Mouse (Mus musculus): ENCODE data around the gene Bzw1. TPM values are rescaled to one million over a fixed set of nuclear protein-coding genes. Genes with fewer than 3 reads are reported as not detected.
A peak's percentile ranks its signal among the peaks of the same experiment; 100 is the strongest.

The Bzw1 gene
- polyA plus RNA-seq, 1 experiment: 151 TPM

- no peak for DNase-seq (ENCODE audit: low read depth)
- TF ChIP-seq CTCF (IDR thresholded peaks at IDR 0.05; ENCODE audit: borderline replicate concordance, extremely low read depth, insufficient read depth, insufficient read length) (no peak), POLR2A (IDR thresholded peaks at IDR 0.05; ENCODE audit: borderline replicate concordance, extremely low read depth, insufficient read depth, insufficient read length, poor library complexity, severe bottlenecking) (no peak)
Measured at GRCm38 (mm10) chr1:58401396-58401795, 8.7 kb downstream of the Bzw1 start.

GRCm38 (mm10) chr1:58403745-58404144, 11.0 kb downstream of the Bzw1 start:
- DNase-seq (ENCODE audit: low read depth): no peak
- TF ChIP-seq POLR2A (IDR thresholded peaks at IDR 0.05; ENCODE audit: borderline replicate concordance, extremely low read depth, insufficient read depth, insufficient read length, poor library complexity, severe bottlenecking) (no peak), CTCF (IDR thresholded peaks at IDR 0.05; ENCODE audit: borderline replicate concordance, extremely low read depth, insufficient read depth, insufficient read length) (no peak)

GRCm38 (mm10) chr1:58407321-58407720, 14.6 kb downstream of the Bzw1 start:
- no peak for DNase-seq (ENCODE audit: low read depth)
- TF ChIP-seq CTCF (IDR thresholded peaks at IDR 0.05; ENCODE audit: borderline replicate concordance, extremely low read depth, insufficient read depth, insufficient read length) (no peak), POLR2A (IDR thresholded peaks at IDR 0.05; ENCODE audit: borderline replicate concordance, extremely low read depth, insufficient read depth, insufficient read length, poor library complexity, severe bottlenecking) (no peak)

- DNase-seq (ENCODE audit: low read depth): no peak
- TF ChIP-seq POLR2A (IDR thresholded peaks at IDR 0.05; ENCODE audit: borderline replicate concordance, extremely low read depth, insufficient read depth, insufficient read length, poor library complexity, severe bottlenecking) (no peak), CTCF (IDR thresholded peaks at IDR 0.05; ENCODE audit: borderline replicate concordance, extremely low read depth, insufficient read depth, insufficient read length) (no peak)
Measured at GRCm38 (mm10) chr1:58408141-58408540, 15.4 kb downstream of the Bzw1 start.

- TF ChIP-seq CTCF (IDR thresholded peaks at IDR 0.05; ENCODE audit: borderline replicate concordance, extremely low read depth, insufficient read depth, insufficient read length) (no peak), POLR2A (IDR thresholded peaks at IDR 0.05; ENCODE audit: borderline replicate concordance, extremely low read depth, insufficient read depth, insufficient read length, poor library complexity, severe bottlenecking) (no peak)
- DNase-seq (ENCODE audit: low read depth): no peak
Measured at GRCm38 (mm10) chr1:58409553-58410197, 17.0 kb downstream of the Bzw1 start.

- no peak for TF ChIP-seq CTCF (IDR thresholded peaks at IDR 0.05; ENCODE audit: borderline replicate concordance, extremely low read depth, insufficient read depth, insufficient read length)
- TF ChIP-seq POLR2A (IDR thresholded peaks at IDR 0.05; ENCODE audit: borderline replicate concordance, extremely low read depth, insufficient read depth, insufficient read length, poor library complexity, severe bottlenecking): no peak
- no peak for DNase-seq (ENCODE audit: low read depth)
Measured at GRCm38 (mm10) chr1:58410198-58410588, 17.5 kb downstream of the Bzw1 start.

DNA sequence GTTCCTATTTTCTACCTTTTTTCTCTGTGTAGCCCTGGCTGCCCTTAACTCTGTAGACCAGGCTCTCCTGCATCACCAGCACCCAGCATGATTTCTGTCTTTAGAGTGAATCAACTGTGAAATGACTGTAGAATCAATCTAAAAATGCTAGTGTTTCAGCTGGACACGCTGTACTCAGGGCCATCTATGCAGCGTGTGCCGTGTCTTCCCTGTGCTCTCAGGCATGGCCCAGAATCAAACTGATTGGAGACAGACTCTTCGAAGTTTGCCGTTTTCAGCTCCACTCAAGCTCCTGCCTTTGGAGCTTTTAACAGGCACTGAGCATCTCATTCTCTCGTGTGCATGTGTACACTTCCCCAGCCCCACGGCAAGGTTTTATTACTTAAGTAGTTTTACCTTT, 18.1 kb downstream of the Bzw1 start:
- no peak for DNase-seq (ENCODE audit: low read depth)

DNA sequence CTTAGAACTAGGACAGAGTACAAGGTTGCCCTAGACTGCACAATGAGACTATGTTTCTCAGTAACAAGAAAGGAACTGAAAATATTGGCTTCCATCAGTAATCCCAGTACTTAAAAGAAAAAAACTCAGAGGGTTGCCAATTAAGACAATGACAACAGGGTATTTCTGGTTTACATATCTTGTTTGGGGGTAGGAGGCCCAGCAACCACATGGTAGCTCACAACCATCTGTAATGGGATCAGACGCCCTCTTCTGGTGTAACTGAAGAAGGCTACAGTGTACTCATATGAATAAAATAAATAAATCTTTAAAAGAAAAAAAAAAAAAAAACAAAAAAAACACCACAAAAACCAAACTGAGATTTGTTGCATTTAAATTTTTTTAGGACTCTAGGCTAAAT, 22.7 kb downstream of the Bzw1 start:
- no peak for DNase-seq (ENCODE audit: low read depth)
- TF ChIP-seq CTCF (IDR thresholded peaks at IDR 0.05; ENCODE audit: borderline replicate concordance, extremely low read depth, insufficient read depth, insufficient read length) (peak; percentile 15; the same call in 1 of the 2 replicates), POLR2A (IDR thresholded peaks at IDR 0.05; ENCODE audit: borderline replicate concordance, extremely low read depth, insufficient read depth, insufficient read length, poor library complexity, severe bottlenecking) (no peak)

More for the DNA sequence above, 18.1 kb downstream of the Bzw1 start:
- no peak for TF ChIP-seq CTCF (IDR thresholded peaks at IDR 0.05; ENCODE audit: borderline replicate concordance, extremely low read depth, insufficient read depth, insufficient read length)
- no peak for TF ChIP-seq POLR2A (IDR thresholded peaks at IDR 0.05; ENCODE audit: borderline replicate concordance, extremely low read depth, insufficient read depth, insufficient read length, poor library complexity, severe bottlenecking)

GRCm38 (mm10) chr1:58416048-58416447, 23.4 kb downstream of the Bzw1 start:
- TF ChIP-seq POLR2A (IDR thresholded peaks at IDR 0.05; ENCODE audit: borderline replicate concordance, extremely low read depth, insufficient read depth, insufficient read length, poor library complexity, severe bottlenecking) (no peak), CTCF (IDR thresholded peaks at IDR 0.05; ENCODE audit: borderline replicate concordance, extremely low read depth, insufficient read depth, insufficient read length) (no peak)
- no peak for DNase-seq (ENCODE audit: low read depth)

DNA sequence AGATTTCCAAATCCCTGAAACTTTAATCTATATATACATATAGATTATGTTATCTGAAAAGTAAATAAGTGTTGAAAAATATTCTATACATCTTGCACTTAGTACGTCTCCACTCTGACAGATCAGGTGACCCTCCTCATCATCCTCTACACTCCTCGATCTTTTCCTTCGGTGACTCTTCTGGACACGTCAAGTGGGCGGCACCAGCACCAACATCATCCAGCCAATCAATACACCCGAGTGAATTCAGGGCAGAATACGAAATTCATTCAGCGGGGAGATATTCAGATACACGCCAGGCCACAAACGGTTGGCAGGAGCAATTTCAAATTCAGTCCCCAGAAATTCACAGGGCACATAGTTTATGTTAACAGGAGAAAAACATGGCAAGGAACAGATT, 27.3 kb downstream of the Bzw1 start:
- TF ChIP-seq POLR2A (IDR thresholded peaks at IDR 0.05; ENCODE audit: borderline replicate concordance, extremely low read depth, insufficient read depth, insufficient read length, poor library complexity, severe bottlenecking) (no peak), CTCF (IDR thresholded peaks at IDR 0.05; ENCODE audit: borderline replicate concordance, extremely low read depth, insufficient read depth, insufficient read length) (no peak)
- no peak for DNase-seq (ENCODE audit: low read depth)

DNA sequence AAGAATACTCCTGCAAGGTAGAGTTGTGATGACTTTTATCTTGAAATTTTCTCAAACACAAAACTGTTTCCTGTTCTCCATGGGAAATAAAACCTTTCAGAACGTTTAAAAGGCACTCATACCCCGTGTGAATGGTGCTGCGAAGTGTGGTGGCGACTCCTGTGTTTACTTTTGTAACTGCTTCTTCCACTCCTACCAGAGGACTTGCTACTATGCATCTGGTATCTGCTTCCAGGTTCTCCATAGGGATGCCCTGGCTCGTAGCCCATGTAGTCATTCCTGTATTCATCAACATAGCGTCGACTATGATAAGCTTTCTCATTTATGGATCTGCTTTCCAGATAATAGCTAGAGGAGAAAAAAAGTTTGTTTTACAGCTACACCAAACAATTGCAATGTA, 28.3 kb downstream of the Bzw1 start:
- DNase-seq (ENCODE audit: low read depth): no peak
- TF ChIP-seq CTCF (IDR thresholded peaks at IDR 0.05; ENCODE audit: borderline replicate concordance, extremely low read depth, insufficient read depth, insufficient read length) (no peak), POLR2A (IDR thresholded peaks at IDR 0.05; ENCODE audit: borderline replicate concordance, extremely low read depth, insufficient read depth, insufficient read length, poor library complexity, severe bottlenecking) (no peak)

GRCm38 (mm10) chr1:58422879-58423278, 30.2 kb downstream of the Bzw1 start:
- DNase-seq (ENCODE audit: low read depth): peak; percentile 88
- no peak for TF ChIP-seq CTCF (IDR thresholded peaks at IDR 0.05; ENCODE audit: borderline replicate concordance, extremely low read depth, insufficient read depth, insufficient read length)
